Mouse (Mus musculus): Measurements from ENCODE around the gene Hint1.
"Not testable (repeated sequence)": the region's sequence is repeated elsewhere in the genome, so short reads cannot be mapped to it uniquely, and the experiment has no call there.

Hint1 gene

DNA sequence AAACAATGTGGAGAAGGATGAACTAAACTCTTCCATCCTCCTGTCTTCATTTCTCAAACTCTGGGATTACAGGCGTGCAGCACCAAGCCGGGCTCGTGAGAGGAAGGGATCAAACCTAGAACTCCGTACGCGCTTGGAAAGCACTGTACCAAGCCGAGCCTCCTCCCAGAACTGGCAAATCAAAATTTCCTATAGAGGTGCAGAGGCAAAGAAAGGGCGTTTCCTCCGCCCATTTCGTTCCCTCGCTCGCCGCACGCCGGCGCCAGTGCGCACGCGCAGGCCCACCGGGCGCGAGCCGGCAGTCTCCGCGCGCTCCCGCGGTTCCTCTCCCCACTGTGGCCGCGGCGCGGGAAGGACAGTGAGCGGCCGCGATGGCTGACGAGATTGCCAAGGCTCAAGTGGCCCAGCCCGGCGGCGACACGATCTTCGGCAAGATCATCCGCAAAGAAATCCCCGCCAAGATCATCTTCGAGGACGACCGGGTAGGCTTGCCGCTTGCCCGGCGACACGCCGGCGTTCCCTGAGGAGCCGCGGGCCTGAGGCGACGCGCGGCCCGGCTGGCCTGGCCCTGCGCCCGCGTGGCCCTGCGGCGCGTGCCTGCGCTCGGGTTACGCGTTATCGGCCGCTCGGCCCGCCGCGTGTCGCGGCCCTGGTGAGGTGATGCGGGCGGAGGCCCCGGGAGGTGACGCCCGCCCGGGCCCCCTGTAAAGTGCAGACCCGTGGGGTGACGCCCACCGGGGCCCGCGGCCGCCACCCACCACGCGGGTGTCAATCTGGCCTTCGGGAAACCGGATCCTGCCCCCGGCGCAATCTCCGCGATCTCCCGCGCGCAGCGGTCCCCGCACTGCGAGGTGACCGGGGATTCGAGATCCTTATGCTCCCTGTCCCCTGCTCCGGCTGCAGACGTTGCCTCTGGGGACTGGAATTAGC, at the start of gene Hint1:
Gene Hint1, plus strand, starts transcription at position 265 of the 930 bp plus-strand sequence.
- DNase-seq: peak; percentile 97

DNA sequence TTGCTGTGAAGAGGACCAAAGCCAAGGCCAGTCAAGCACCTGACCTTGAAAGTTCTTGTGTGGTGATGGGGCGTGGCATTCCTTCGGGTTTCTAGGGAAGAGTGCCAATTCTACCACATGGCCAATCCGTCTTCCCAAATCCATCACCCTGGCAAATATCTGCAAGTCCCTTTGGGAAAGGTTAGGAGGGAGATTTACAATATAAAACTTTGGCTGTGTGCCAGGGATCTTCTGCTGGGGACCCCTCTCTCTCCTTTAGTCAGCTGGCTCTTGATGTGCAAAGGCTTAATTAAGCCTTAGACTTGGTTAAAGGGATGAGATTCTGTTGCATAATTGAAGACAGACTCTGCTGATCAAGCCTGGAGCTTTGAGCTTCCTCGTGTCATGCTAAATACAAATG, 48.7 kb upstream of the Hint1 start:
- no peak for DNase-seq

DNA sequence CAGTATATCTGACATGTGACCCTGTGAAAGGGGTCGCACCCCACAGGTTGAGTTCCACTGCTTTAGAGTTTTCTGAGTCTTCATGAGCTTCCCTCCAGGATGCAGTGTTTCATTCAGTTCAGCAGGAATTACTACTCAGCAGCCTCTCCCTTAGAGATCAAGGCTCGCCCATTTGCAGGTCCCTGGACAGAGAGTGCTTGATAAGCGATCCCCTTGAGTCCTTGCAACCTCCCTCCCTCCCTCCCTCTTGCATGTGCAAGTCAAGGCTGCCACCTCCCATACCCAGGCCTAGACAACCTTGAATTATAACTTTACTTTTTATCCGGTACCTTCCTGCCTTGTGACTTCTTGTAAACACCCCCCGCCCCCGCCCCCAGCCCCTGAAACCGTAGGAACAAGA, 46.7 kb upstream of the Hint1 start:
- DNase-seq: no peak

DNA sequence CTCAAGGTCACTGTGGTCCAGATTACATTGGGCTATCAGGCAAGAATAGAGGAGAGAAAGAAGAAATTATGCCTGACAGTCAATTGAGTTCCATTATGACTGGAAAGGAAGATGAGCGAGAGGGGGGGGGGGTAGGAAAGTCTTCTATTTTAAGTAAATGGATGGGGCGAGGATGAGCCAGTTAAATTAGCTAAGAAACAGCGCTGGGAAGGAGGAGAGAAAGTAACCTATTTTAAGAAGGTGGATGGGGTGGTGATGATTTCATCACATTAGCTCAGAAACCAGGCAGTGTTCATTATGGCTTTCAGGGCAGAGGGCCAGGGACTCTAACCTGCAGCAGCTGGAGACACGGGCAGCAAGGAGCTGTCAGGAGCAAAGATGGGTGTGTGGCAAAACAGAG, 42.7 kb upstream of the Hint1 start:
- peak; percentile 27 for DNase-seq

DNA sequence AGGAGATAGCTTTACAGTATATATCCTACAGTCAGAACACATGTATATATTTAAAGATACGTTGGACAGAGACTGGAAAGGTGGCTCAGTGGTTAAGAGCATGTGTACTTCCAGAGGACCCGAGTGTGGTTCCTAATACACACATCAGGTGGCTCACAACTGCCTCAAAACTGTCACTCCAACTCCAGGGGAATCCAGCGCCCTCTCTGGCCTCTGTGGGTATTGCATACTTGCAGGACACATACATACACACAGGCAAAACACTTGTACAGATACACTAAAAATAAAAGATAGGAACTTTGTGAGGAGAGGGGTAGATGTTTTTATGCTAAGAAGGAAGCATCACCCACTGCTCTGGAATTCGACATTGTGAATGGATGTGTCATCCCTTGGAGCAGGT, 40.4 kb upstream of the Hint1 start:
- no peak for DNase-seq

DNA sequence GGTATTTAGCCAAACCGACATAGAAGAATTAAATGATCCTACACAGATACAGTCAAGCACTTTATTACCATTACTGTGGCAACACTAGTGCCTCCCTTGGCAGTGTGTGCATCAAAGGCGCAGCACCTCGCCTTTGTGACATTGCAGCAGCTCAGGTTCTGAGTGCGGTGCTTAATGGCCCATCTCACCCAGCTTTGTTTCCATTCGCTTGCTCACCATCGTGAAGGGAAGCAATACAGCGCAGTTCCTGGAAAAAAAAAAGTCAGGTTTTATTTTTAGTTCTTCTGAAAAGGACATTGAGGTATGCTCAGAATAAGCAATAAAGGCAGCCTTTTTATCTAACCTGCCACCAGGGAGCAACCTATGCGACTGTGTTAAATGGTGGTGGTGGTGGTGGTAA, 39.4 kb upstream of the Hint1 start:
- DNase-seq: no peak

DNA sequence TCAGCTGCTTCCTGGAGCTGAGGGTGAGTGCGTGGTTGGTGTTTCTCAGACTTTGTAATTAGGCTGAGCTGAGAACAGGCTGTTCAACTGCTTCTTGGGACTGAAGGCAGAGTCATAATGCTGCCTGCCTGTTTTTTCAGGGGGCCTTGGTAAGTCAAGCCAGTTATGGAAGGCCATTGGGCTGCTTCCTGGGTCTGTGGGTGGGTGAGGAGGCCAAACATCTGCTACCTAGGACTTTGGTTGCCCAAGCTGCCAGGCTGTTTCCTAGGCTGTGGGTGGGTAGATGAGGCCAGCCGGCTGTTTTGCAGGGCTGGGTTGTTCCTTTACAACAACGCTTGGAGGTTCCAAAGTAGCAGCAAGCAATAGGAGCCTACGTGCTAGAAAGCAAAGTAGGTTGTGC, 32.4 kb upstream of the Hint1 start:
- peak; percentile 85 for DNase-seq

DNA sequence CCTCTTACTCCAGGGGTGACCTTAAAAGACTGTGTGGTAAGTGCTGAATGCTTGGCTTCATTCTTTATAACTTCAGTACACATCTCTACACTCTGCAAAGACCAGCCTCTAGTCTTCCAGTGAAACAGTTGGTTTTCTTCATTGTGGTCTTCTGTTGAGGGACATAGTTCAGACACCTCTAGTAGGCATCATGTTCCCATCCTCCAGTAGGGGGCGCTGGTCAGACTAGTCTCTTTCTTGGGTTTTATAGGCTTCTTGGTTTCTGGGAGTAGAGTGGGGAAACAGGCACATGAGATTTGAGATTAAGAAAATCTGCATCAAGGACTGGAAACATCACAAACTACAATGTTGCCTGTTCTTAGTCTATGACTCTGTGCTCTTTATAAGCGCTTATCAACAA, 31.6 kb upstream of the Hint1 start:
- DNase-seq: no peak

DNA sequence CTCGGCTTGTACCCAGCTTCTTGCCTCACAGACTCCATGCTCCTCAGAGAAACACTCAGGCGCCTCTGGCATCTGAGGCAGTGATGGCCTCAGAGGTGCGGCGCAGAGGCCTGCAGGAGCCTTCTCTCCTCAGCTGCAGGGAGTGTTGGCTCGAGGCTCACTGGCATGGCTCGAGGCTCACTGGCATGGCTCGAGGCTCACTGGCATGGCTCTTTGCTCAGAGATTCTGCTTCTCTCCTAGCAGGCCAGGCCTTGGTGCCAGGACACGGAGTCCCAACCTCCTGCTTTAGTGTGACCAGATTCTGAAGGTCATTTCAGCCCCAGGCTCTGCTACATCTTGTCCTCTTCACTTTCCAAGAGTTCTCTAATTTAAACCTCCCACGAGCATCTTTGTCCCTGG, 30.1 kb upstream of the Hint1 start:
- no peak for DNase-seq

DNA sequence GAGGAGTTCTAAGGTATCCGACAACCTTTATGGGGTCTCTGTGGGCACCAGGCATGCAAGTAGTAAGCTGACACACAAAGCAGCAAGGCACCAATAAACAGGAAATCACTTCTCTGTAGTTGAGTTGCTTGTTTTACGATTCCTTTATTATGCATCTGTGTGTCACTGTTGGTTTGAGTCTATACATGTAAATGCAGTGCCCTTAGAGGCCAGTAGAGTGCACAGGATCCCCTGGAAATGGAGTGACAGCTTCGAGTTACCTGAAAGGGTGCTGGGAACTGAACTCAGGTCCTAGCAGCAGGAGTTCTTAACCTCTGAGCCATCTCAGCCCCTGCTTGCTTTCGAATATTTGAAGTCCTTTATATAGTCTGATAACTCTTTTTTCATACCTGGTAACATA, 26.5 kb upstream of the Hint1 start:
- DNase-seq: no peak

DNA sequence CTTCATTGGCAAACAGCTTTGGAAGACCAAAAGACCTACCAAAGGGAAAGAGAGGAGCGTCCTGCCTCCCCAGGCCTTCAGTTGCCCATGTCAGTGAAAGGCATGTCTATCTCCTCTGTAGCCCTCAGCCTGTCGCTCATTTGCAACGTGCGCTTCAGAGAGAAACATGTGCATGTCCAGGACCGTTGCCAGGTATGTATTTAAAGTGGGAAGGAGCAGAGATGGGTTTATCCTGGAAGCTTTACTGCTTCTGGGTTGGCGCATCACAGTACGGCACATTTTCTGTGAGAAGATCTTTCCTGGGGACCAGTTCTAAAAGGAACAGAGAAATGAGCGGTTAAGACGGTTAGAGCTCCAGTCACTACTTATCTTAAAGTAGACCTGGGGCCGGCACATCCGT, 25.3 kb upstream of the Hint1 start:
- DNase-seq: no peak

DNA sequence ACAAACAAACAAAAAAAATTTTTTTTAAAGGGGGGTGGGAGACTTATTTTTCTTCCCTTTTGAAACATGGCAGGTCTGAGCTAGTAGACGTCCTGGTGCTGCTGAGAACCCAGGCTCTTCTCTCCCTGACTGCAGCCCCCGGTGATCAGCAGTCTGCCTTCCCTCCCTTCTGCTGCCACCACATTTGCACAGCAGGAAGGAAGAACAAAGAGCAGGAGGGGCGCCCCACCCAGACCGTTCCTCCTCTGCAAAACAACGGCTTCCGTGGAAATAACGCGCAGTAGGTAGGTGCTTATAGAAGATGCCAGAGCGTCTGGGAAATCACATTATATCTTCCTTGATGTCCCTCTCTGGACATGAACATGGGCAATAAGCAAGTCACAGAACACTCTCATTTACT, 21.8 kb upstream of the Hint1 start:
- DNase-seq: no peak

DNA sequence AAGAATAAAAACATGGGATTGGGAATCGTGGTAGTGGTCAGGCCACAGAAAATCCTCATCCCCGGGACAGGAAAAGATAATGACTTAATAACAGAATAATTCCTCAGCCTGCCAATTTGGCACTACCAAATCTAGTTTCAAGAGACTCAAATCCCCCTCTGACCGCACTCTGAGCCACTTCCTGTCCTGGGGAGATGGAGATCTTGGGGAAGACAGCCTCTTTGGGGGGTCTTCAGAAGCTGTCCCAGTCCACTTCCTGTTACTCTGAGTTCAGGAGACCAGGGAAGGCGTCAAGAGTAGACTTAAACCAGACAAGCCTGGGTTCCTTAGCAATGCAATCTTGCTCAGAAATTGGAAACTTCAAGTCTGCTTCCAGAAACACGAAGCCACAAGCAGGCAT, 21.2 kb upstream of the Hint1 start:
- no peak for DNase-seq

DNA sequence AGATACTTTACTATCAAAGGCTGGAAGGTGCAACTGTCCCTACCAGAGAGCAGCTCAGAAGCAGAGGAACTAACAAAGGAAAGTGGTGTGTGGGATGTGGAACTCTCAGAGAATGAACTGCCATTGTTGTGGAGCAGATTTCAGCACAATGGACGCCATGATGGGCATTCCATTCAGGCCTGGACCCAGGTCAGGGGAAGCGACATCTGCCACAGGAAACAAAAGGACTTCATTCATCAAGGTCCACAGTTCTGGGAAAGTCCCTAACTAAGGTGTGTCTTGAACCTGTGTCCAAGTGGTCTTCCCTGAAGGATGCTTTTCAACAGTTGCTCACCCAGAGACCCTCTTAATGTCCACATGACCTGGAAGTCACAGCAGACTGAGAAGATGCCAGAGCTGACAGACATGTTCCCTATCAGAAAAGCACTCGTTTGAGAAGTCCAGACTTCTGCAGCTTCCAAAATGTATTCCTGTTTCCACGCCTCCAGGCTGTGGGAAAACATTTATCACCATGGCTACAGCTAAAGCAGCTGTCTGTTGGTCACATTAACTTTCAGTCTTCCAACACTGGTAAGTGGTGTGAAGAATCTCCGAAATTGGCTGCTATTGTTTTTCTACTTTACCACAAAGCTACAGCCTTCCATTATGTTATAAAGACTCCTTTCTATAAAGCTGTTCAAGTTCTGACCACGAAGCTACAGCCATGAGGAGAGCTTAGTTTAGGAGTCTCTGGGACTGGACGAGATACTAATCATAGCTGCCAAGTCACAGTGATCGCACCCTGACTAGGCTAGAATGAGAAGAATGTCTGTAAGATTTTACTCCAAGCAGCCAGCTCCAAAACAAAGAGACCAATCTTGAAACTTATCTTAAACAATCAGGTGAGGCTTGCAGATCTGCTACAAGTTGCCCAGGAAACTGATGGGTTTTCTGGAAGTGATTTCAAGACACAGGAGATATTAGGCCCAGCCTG, 20.4 kb upstream of the Hint1 start:
- no peak for DNase-seq

DNA sequence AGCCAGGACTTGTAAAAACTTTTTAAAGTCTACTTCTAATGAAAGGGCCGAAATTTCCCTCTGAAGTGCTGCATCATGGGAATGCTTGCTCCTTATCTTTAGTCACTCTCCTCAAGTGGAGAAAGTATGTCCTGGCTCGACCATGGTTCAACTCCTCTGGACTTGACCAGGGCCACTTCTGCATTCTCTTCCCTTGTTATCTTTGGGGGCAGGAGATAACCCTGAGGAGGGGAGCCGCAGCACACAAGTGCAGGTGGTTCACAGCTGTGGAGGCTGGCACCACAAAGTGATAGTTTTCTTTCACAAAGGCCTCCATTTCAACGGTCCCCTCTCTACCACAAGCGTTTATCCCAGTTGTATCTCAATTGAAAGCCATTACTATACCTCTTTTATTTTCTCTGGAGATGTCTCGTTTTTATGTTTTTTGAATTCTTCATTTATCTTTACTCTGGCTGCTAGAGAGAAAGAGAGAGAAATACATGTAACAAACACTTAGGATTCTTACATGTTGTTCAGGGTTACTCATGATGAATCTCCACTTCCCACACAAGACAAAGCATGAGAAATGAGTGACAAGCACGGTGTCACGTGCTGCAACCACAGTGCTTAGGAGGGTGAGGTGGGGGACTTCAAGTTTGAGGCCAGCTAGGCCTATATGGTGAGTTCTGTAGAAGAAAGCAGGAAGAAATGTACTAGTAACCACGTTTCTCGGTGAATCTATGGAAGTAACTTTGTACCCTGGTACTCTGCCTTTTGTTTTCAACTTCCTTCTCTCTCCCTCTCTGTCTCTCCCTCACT, 16.0 kb upstream of the Hint1 start:
- no peak for DNase-seq

DNA sequence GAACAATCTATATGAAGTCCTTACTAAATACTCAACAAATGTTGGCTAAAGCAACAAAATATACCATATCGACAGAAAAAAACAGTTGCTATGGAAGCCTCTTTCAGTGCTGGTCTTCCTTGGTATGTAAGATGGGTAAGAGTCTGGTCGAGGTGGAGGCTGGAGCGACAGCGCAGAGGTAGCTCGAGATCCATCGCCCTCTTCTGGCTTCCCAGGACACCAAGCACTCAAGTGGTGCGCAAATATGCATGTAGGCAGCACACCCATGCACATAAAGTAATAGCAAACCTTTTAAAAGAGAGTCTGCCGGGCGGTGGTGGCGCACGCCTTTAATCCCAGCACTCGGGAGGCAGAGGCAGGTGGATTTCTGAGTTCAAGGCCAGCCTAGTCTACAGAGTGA, 14.5 kb upstream of the Hint1 start:
- DNase-seq: no peak

DNA sequence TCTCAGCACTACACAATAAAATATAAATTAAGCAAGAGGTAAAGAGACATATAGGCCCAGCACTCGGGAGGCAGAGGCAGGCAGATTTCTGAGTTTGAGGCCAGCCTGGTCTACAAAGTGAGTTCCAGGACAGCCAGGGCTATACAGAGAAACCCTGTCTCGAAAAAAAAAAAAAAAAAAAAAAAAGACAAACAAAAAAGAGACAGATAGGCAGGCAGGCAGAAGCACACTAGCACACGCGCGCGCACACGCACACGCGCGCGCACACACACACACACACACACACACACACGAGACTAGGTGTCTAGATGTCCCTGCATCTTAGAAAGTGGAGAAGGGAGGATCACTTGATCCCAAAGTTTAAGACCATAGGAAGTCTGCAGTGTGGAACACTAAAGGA, 7.3 kb upstream of the Hint1 start:
- DNase-seq: not testable (repeated sequence)

DNA sequence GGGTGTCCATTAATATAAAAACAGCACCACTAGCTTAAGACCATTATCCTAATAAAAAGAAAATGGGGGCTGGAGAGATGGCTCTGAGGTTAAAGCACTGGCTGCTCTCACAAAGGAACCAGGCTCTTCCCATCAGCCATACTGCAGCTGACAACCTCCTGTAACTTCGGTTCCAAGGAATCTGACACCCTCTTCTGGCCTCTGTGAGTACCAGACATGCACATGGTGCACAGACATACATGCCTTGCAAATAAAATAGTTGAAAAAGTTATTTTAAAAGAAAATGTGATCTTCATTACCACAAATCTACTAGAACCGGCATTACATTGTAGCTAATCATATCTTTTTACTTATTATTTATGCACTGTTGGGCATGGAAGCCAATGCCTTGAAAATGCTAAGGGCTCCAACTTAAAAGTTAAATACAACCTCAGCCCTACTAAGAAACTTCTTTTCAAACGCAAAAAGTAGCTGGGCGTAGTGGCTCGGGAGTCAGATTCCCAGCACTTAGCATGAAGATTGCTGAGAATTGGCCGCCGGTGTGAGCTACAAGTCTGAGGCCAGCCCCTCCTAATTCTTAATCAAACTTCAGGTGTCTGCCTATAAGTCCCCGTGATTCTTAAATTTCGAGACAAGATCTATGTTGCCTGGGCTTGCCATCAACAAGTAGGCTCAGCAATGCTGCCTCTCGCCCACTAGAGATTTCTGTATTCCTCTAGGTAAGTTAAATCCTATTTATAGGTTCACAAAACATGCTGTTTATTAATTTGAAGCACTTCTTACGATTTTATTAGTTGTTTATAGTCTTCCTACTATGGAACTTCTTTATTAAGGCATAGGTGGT, 6.6 kb upstream of the Hint1 start:
- no peak for DNase-seq

DNA sequence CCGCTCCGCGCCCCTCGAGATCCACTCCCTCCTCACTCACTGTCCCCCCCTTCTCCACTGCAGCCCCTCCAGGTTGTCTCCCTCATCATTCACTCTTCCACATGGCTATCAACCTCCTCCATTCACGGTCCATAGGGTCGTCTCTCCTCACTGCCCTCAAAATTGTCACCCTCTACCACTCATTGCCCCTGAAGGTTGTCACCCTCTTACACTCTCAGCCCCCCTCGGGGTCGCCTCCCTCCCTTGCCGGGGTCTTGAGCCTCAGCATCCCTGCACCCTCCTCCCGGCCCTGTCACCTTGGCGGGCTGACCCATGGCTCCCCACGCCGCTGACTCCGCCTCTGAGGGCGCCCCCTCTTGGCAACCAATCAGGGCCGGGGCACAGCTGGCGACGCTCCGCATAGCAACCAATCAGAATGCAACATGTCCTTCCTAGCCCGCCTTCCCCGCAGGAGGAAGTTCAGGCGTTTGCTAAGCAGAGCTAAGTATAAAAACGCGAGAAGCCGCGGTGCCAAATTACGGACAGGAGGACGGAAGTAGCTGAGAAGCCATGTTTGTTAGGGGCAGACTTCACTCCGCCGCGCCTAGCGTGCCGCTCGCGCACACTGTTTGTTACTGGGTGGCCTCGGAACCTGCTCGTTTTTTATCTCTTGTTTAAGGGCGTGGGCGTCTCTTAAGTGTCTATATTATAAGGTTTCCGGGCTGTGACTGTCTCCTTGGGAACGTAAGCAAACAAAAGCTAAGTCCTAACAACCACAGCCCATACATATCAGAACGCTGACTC, 5.7 kb upstream of the Hint1 start, which contains the start of gene Lyrm7:
Gene Lyrm7, minus strand, starts transcription at position 661 of the 783 bp plus-strand sequence.
- peak; percentile 96 for DNase-seq

DNA sequence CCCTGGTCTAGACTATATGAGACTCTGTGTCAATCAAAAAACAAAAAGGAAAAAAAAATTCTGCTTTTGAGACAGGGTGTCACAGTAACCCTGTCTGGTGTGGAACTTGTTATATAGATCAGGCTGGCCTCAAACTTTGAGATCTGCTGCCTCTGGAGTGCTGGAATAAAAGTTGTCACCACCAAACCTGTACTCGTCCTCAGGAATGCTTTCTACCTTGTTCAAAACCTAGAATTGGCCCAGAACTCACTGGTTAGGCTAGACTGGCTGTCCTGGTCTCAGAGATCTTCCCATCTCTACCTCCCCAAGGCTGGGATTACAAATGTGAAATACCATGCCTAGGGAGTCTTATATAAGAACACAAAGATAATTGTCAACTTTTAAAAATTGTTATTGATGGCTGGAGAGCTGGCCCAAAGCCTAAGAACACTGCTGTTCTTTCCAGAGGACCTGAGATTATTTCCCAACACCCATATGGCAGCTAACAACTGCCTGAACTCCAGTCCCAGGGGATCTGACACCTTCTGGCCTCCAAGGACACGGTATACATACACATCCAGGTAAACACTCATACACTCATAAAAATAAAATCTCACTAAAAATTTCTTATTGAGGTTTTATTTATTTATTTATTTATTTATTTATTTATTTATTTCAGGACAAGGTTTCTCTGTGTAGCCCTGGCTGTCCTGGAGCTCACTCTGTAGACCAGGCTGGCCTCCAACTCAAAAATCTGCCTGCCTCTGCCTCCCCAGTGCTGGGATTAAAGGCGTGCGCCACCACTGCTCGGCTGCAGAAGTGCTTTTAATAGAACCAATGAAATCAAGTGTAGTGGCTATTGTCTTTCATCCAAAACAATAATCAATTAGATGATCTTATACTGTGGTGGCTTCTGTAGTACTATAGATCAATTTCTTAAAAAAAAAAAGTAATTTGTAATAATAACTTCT, 4.4 kb upstream of the Hint1 start:
- DNase-seq: no peak
